Mouse (Mus musculus): ENCODE data around the gene Ube2s.
"Not testable (repeated sequence)": the region's sequence is repeated elsewhere in the genome, so short reads cannot be mapped to it uniquely, and the experiment has no call there.

Ube2s gene

DNA sequence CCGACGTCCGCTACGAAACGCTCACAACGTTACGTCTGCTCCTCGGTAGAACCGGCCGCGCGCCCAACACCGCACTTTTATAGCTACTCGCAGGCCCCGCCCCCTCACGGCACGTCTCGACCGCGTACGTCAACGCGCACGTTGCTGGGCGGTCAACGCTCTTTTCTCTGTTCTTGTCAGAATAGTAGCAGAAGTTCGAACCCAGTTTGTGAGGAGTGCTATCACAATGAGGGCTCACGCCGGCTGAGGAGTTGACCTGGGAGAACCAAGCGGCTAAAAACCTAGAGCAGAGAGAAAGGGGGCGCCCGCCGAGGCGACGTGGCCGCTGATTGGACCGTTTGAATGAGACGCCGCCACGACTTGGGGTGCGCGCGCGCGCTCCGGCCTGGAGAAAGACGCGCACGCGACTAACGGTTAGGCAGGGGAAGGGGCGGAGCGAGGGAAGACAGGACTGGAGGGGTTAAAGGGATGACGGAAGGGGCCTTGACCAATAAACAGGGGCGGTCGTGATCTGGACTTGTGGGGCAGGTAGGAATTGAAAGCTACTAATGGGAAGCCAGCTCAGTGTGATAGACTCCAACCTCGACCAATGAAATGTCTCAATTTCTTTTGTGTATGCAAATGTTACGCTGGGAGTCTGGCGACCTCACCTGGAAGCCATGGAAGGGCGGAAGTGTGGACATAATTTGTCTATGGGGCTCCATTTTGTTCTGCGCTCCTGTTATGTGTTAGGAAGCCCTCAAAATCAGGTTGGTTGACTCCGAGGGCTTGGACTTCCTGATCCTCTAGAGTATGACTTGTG lies at the start of gene Ube2s:
Gene Ube2s, minus strand, starts transcription at position 288 of the 802 bp plus-strand sequence.
- DNase-seq (ENCODE audit: extremely low read depth, low read depth), result peak; percentile 100

DNA sequence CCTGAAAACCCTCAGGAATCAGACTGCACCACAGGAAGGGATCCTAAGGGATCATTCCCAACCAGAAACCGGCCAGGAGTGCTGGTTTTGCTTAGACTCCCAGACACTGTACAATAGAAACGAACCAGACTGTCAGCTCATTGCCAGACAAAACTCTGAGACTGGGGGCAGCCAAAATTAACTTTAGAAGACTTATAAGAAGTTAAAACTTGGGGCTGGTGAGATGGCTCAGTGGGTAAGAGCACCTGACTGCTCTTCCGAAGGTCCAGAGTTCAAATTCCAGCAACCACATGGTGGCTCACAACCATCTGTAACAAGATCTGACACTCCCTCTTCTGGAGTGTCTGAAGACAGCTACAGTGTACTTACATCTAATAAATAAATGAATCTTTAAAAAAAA lies 48.5 kb upstream of the Ube2s start:
- not testable (repeated sequence) for DNase-seq (ENCODE audit: extremely low read depth, low read depth)

DNA sequence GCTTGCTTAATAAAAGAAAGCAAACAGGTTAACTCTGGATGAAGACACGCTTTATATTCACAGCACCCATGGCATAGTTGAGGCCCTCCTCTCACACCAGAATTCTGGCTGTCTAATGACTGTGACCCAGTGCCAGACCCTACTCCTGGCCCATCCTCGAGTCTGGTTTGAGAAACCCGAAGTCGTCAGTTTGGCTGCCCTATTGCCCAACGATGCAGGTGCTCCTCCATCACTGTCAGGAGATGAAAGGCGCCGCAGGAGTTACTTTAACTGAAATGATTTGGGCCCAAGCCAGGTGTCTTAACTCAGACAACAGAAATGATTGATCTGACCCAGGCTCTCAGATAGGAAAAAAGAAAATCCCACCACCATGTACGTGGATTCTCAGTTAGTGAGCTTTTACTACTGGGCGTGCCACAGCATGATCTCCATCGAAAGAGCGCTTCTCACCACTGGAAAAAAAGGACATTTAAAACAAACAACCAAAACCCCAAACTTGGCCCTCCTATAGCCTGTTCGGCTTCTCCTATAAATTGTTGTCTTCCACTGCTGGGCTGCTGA lies 47.1 kb upstream of the Ube2s start:
- DNase-seq (ENCODE audit: extremely low read depth, low read depth), result no peak

DNA sequence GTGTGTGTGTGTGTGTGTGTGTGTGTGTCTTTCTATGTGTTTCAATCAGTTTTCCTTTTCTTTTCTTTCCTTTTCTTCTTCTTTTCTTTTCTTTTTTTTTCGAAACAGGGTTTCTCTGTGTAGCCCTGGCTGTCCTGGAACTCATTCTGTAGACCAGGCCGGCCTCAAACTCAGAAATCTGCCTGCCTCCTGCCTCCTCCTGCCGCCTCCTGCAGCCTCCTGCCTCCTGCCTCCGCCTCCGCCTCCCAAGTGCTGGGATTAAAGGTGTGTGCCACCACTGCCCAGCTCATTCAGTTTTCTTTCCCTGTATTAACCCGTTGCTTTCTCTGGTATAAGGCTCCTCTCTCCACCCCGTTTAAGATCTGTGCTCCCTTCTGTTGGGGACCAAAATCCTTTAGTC lies 44.9 kb upstream of the Ube2s start:
- no peak for DNase-seq (ENCODE audit: extremely low read depth, low read depth)

DNA sequence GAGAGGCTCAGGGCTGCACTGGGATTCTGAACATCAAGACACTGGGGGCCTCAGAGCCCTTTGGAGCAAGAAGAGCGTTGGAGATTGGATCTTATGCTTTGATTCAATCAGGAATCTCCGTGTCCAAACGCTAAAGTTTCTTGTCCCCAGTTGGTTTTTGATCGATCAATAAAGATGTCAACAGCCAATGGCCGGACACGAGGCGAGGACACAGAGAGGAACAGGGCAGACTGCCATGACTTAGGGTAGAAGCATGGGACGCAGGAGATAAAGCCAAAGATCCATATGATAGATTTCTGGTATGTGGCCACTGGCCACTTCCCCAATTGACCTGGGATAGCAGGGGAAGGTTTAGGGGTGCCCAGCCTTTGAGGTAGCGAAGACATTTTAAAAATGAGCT lies 44.1 kb upstream of the Ube2s start:
- DNase-seq (ENCODE audit: extremely low read depth, low read depth), result no peak

DNA sequence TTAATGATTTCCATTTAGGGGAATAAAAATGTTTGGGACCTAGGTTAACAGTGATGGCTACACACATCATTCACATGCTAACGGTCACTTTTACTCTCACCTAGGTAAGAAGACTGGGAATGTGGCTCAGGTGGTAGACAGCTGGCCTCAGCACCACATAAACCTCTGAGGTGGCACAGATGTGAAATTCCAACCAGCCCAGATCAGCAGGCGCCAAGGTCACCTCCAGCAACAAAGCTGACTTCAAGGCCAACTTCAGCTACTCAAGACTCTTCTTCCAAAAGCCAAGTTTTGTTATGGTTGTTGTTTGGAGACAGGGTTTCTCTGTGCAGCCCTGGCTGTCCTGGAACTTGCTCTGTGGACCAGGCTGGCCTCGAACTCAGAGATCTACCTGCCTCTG lies 41.2 kb upstream of the Ube2s start:
- DNase-seq (ENCODE audit: extremely low read depth, low read depth), result no peak

DNA sequence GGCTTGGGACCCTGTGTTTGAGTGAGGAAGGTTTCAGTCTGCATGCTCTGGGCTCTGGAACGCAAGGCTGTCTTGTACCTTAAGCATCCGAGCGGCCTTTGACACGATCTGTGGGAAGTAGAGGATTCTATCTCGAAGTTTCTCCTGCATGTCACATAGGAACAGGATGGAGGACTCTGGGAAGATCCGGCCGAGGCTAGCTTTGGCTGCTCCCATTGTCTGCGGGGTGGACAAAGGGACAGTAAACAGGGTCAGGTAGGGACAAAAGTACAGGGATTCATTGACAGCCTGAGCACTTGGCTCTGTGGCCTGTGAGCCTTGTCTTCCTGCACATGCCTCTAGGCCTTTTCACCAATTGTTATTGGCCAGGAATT lies 38.9 kb upstream of the Ube2s start:
- DNase-seq (ENCODE audit: extremely low read depth, low read depth), result no peak

DNA sequence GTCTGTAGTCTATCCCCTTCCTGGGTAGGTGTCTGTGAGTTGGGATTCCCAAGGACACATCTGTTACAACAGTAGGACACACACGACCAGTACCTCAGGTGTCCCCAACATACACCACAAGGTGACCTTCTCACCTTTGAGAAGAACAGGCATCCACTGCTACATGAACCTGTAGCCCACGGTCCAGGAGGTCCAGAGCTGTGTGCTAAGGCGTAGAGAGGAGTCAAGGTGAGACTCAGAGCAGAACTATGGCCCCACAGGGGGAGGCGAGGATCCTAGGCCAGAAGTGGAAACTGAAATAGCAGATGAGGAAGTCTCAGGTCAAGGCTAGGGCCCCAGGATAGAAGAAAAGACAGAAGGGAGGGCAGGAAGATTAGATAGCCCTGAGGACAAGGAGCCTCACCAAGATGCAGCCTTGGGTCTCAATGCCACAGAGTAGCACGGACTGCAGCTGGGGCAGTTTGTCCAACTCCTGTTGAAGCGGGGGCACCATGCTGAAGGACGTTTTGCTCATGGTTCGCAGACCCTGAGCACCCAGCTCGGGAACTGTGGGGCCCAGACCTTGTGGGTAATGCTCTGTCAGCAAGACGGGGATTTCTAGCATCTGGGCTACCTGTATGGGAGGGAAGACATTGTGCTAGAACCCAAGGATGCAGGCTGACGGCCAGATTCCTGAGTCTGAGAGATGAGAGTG lies 38.4 kb upstream of the Ube2s start:
- DNase-seq (ENCODE audit: extremely low read depth, low read depth), result no peak

DNA sequence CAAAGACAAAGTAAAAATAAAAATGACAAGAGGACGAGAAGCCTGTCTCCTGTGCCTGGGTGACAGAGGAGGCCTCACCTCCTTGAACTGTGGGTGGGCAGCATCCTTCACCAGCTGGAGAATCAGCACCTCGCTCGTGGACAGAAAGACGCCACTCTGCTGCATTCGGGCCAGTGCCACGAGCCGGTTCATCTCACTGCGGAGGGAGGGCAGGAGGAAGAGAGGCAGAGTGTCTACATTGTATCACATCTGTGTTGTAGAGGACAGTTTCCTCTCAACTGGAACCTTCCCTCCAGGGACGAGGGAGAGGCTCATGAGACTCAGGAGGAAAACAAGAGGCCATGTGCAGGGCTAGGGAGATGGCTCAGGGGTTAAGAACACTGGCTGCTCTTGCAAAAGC lies 37.0 kb upstream of the Ube2s start:
- no peak for DNase-seq (ENCODE audit: extremely low read depth, low read depth)

DNA sequence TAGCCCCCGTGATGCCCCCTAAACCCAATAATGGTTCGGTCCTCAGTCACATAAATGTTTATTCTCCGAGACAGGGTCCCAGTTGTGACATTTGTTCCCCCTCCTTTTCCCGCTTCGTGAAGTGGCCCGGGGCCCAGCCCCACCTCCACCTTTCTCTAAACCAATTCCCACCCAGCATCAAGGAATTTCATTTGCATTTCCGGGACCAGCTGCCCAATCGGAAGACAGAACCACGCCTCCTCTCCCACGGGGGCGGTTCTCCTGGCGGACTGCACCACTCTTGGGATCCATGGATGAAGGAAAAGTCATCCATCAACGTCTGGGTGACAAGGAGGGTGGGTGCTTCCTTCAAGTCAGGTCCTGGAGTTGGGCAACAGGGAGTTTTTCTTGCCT lies 32.5 kb upstream of the Ube2s start:
- DNase-seq (ENCODE audit: extremely low read depth, low read depth), result no peak

DNA sequence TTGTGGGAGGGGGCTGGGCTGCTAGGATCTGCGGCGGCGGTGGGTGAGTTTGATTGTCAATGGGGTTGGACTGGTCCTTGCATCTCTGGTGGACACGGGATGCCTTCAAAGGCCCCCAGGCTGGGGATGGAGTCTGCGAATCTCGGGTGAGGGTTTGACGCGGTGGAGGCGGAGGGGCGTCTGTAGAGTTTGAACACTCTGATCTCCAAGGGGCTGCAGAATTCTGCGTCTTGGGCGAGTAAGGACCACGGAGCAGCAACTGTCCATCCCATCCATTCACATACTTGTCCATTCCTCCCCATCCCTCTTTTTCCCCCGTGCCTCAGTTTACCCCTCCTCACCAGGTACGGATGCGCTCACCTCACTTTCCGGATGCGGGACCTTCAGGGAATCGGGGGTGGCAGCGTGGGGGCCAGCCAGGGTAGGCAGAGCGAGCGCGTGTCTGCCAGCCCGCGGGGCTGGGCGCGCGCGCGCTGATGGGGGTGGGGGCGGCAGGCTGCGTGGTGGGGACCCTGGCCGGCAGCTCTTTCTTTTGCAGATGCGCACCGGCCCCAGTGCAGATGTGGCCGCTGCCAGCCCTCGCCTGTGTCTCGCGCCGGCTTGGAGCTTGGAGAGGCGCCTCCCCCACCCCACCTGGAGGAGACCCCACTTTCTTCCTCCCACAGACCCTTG lies 32.0 kb upstream of the Ube2s start, which contains the start of gene Shisa7:
Gene Shisa7, minus strand, starts transcription at position 452 of the 672 bp plus-strand sequence.
- no peak for DNase-seq (ENCODE audit: extremely low read depth, low read depth)

DNA sequence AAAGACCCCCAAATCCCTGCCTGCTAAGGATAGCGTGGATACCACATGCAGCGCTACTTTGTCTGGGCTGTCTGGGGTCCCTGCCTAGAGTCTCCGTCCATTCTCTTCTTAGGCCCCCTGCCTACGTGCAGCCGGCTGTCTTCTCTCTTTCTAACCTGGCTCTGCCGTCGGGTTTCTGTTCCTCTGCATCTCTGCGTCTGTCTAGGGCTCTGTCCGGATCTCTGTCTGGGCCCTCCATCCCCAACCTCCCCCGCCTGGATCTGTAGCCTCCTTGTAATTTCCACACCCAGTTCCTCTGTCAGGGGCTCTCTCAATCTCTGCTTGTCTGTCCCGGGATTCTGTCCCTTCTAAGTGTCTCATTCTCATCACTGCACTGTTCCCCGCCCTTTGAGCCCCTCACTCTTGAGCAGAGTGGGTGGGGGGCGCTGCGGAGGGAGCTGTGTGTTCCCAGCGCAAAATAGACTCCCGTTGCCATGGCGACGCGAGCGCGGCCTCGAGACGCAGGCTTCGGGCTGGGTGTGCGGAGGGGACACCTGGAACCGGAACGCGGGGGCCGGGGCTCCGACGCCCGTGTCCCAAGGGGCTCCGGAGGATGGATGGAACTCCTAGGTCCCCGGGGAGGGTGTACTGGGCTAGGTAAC lies 31.3 kb upstream of the Ube2s start:
- DNase-seq (ENCODE audit: extremely low read depth, low read depth), result no peak

DNA sequence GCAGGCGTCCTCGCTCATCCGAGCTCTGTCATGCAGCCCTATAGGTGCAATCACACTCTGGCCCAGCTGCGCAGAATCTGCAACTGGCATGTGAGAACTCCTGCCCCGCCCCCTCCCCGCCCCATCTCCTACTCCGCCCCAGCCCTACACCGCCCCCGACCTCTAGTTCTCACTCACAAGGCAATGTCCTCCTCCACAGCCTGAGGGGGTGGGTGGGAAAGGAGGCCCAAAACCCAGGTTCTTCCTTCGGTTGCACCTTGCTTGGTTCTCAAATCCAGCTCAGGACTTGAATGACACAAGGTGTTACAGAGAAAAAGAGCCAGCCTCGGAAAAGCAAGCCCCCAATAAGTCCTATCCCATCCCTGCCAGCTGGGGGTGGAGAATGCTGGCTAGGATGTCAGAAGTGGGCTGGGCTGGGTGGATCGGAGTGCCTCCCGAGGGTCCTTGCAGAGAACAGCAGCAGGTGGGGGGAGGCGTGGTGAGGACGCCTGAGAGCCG lies 30.3 kb upstream of the Ube2s start:
- peak; percentile 24 for DNase-seq (ENCODE audit: extremely low read depth, low read depth)

DNA sequence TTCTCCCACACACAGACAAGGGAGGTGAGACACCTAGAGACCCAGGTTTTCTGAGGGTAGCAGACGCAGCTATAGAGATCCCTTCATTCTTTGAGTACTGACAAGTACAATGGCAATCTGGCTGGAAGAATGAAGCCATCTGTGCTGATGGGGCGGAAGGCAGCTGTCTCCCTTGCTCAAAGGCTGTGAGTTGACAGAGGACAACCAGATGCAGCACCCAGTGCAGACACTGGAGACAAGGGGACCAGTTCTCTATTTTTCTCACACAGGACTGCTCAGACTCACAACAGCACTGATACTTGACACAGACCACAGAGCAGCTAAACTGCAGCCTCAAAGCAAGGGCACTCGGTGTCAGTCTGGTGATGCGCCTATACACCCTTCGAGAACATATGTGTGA lies 29.7 kb upstream of the Ube2s start:
- DNase-seq (ENCODE audit: extremely low read depth, low read depth), result no peak

DNA sequence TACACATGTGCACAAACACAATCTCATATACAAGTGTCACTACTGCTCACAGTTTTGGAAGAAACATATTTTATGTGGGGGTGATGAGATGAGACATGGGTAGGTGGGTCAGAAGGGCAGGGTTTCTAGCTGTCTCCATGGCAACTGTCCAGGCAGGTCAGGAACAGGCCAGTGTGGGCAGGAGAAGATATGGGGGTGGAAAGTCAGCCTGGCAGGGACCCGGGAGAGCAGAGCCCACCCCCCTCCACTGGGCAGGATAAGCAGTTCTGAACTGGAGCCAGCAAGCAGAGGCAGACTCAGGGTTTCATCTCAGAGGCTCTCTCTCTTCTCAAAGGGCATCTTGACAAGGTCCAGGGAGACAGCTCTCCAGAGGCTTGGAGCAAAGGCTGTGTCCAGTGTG lies 25.2 kb upstream of the Ube2s start:
- DNase-seq (ENCODE audit: extremely low read depth, low read depth), result no peak

DNA sequence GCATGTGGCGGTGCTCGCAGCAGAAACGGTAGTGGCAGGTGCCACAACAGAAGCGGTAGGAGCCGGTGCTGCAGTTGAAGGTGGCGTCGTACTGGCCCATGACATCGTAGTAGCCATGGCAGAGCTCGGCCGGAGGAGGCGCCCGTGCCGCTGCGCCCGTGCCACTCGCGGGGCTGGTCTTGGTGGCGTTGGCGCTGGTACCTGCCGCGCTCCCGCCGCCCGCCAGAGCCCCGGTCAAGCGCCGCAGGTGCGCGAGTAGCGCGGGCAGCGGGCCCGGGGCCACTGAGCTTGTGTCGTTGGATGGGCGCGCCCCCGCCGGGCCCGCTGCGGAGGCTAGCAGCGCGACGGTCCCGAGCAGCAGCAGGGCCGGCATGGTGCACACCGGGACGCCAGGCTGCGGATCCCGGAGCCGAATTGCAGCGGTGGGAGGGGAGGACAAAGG lies 24.0 kb upstream of the Ube2s start:
- no peak for DNase-seq (ENCODE audit: extremely low read depth, low read depth)

DNA sequence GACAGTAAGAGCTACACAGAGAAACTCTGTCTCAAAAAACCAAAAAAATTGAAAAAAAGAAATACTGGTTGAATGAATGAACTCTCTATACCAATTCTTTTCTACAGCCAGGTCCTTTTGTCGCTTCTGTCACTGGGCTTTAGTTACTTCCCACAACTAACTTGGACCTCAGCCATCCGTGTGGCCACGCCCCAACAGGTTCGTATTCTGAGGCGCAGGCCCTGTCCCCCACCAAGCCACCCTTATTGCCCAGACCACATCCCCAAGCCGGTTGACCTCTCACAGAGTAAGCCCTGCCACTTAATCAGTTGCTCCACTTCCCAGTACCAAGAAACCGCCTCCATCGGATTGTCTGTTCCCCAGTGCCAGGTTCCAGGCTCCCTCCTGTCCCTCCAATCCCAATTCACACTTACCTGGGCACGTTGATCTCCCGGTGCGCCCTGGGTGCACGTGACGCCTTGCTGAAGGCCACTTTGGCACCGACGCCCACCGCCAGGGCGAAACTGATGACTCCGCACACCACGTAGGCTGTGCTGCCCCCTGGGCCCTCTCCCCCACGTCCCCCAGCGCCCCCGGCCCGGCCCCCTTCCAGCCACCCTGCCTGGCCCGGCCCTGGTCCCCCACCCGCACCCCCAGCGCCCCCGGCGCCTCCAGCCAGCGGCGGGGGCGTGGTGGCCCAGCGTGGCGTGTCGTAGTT lies 23.4 kb upstream of the Ube2s start:
- no peak for DNase-seq (ENCODE audit: extremely low read depth, low read depth)

DNA sequence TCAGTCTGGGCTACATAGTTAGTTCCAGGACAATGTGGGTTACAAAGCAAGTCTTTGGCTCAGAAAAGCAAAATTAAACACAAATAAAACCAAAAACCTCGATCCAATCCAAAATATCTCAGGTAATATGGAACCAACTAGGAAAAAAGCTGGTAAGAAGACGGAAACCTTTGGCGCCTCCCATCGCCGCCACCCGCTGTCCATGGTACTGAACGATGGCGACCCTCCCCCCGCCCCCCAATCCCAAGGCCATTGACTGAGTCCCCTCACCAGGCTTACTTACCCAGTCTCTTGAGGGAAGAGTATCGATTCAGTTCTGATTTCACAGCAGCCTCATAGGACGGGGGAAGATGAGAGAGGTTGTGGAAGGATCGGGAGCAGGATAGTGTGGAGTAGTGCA lies 18.1 kb upstream of the Ube2s start:
- DNase-seq (ENCODE audit: extremely low read depth, low read depth), result no peak

DNA sequence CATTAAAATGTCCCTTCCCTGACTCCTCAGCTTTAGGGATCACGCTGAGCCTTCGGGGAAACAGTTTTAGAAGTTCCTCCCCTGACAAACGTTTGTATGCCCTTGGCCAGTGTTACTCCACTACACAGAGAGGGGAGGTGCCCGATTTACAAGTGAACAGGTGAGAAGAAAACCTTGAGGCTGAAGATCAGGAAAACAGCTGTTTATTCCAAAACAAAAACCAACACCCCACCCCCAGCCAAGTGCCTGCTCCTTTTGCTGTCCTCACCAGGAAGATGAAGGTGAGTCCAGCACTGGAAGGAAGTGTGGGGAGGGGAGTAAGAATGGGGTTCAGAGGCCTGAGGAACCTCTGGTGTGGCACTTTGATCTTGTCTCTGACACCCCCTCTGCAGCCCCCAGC lies 13.0 kb upstream of the Ube2s start:
- no peak for DNase-seq (ENCODE audit: extremely low read depth, low read depth)

DNA sequence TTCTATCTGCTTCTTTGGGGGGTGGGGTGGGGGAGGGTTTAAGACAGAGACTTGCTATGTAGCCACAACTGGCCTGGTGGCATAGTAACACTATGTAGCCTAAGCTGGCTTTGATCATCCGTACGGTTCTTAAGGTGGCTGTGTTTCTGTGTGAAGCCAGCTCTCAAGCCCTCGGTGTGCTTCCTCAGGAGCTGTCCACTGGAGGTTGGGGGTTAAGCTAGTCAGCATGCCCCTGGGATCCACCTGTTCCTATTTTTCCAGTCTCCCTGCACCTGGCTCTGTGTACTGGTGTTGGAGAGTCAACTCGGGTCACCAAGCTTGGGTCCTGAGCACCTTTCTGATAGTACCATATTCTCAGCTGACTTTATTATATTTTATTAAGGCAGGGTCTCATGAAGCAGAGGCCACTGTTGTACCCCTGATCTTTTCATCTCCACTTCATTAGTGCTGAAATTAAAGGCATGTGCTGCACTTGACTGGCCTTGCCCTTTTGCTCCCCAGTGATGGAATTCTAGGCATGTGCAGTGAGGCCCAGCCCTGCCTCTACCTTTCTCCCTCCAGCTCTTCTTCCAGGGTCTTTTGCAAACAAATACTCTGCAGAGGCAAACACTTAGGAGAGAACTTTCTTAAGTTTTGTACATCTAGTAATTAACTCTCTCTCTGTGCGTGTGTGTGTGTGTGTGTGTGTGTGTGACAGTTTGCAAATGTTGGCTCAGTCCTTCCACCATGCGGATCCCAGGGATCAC lies 9.9 kb upstream of the Ube2s start:
- DNase-seq (ENCODE audit: extremely low read depth, low read depth), result no peak

Data from MEL-GATA-1-ER (cell line).